Mouse (Mus musculus): Measurements from ENCODE around the gene Myom1. TPM values are rescaled to one million over a fixed set of nuclear protein-coding genes. Genes with fewer than 3 reads are reported as not detected.

Myom1 gene
- polyA plus RNA-seq, 1 experiment from 2014 or later, result 208 TPM

- Histone ChIP-seq H3K36me3 (ENCODE audit: control insufficient read depth, insufficient read depth, low read length) (peaks cover 8% of the 10 kb centered on the region; the same call in 1 of the 2 replicates), H3K27ac (ENCODE audit: low read depth, low read length) (no peak overlapping the region), H3K27me3 (ENCODE audit: control insufficient read depth, insufficient read depth, low read length) (no peaks in the 10 kb centered on the region), H3K4me1 (ENCODE audit: control insufficient read depth, insufficient read depth, low read length) (peaks cover 14% of the 10 kb centered on the region), H3K9ac (ENCODE audit: low read depth, low read length) (no peak overlapping the region), H3K4me3 (ENCODE audit: low read depth, low read length) (no peak overlapping the region), H3K4me2 (no peak overlapping the region), H3K9me3 (replicated peaks; ENCODE audit: control insufficient read depth, low read length) (no peaks in the 10 kb centered on the region)
- ATAC-seq (replicated peaks; ENCODE audit: insufficient number of reproducible peaks, low FRiP score, low TSS enrichment), result no peak
- 90% methylated on average over 4 of the region's 4 CpGs for WGBS (ENCODE audit: insufficient replicate concordance)
Measured at GRCm38 (mm10) chr17:71114282-71114681, 111.8 kb downstream of the Myom1 start.

- Histone ChIP-seq H3K4me1 (ENCODE audit: control insufficient read depth, insufficient read depth, low read length) (peaks cover 28% of the 10 kb centered on the region), H3K4me3 (ENCODE audit: low read depth, low read length) (no peak overlapping the region), H3K36me3 (ENCODE audit: control insufficient read depth, insufficient read depth, low read length) (0 out of 2 replicates have a peak, but pooled peaks cover 3% of the 10 kb centered on the region), H3K27me3 (ENCODE audit: control insufficient read depth, insufficient read depth, low read length) (no peaks in the 10 kb centered on the region), H3K9ac (ENCODE audit: low read depth, low read length) (no peak overlapping the region), H3K9me3 (replicated peaks; ENCODE audit: control insufficient read depth, low read length) (no peaks in the 10 kb centered on the region), H3K27ac (ENCODE audit: low read depth, low read length) (peak overlapping the region; percentile 78), H3K4me2 (no peak overlapping the region)
- WGBS (ENCODE audit: insufficient replicate concordance), result 77% methylated on average over 4 of the region's 4 CpGs
- no peak for ATAC-seq (replicated peaks; ENCODE audit: insufficient number of reproducible peaks, low FRiP score, low TSS enrichment)
Measured at GRCm38 (mm10) chr17:71117956-71118355, 115.5 kb downstream of the Myom1 start.

GRCm38 (mm10) chr17:71118607-71119006, 116.2 kb downstream of the Myom1 start:
- H3K9ac ChIP-seq (ENCODE audit: low read depth, low read length), result peak overlapping the region; percentile 46; the same call in 1 of the 2 replicates

GRCm38 (mm10) chr17:71120626-71121025, 118.2 kb downstream of the Myom1 start:
- 29% methylated on average over 5 of the region's 6 CpGs for WGBS (ENCODE audit: insufficient replicate concordance)
- H3K27me3 ChIP-seq (ENCODE audit: control insufficient read depth, insufficient read depth, low read length), result no peaks in the 10 kb centered on the region
- no peak overlapping the region for H3K4me3 ChIP-seq (ENCODE audit: low read depth, low read length)
- peaks cover 28% of the 10 kb centered on the region for H3K4me1 ChIP-seq (ENCODE audit: control insufficient read depth, insufficient read depth, low read length)
- no peaks in the 10 kb centered on the region; the same call in 1 of the 2 replicates for H3K36me3 ChIP-seq (ENCODE audit: control insufficient read depth, insufficient read depth, low read length)
- peak overlapping the region; percentile 31; the same call in 1 of the 2 replicates for H3K9ac ChIP-seq (ENCODE audit: low read depth, low read length)
- 0 out of 2 replicates have a peak overlapping the region, but pooled peaks have one; percentile 9 for H3K4me2 ChIP-seq
- H3K9me3 ChIP-seq (replicated peaks; ENCODE audit: control insufficient read depth, low read length), result no peaks in the 10 kb centered on the region
- H3K27ac ChIP-seq (ENCODE audit: low read depth, low read length), result peak overlapping the region; percentile 78
- ATAC-seq (replicated peaks; ENCODE audit: insufficient number of reproducible peaks, low FRiP score, low TSS enrichment), result 0 out of 2 replicates have a peak, but pooled peaks have one; percentile 41

More at GRCm38 (mm10) chr17:71118607-71119006, 116.2 kb downstream of the Myom1 start:
- H3K4me1 ChIP-seq (ENCODE audit: control insufficient read depth, insufficient read depth, low read length), result peaks cover 28% of the 10 kb centered on the region
- H3K9me3 ChIP-seq (replicated peaks; ENCODE audit: control insufficient read depth, low read length), result no peaks in the 10 kb centered on the region
- H3K4me3 ChIP-seq (ENCODE audit: low read depth, low read length), result no peak overlapping the region
- peak overlapping the region; percentile 78 for H3K27ac ChIP-seq (ENCODE audit: low read depth, low read length)
- 0 out of 2 replicates have a peak, but pooled peaks cover 3% of the 10 kb centered on the region for H3K36me3 ChIP-seq (ENCODE audit: control insufficient read depth, insufficient read depth, low read length)
- no peaks in the 10 kb centered on the region for H3K27me3 ChIP-seq (ENCODE audit: control insufficient read depth, insufficient read depth, low read length)
- 70% methylated on average over 4 of the region's 4 CpGs for WGBS (ENCODE audit: insufficient replicate concordance)
- H3K4me2 ChIP-seq, result no peak overlapping the region
- ATAC-seq (replicated peaks; ENCODE audit: insufficient number of reproducible peaks, low FRiP score, low TSS enrichment), result no peak

GRCm38 (mm10) chr17:71124061-71124670, 121.7 kb downstream of the Myom1 start:
- Histone ChIP-seq H3K4me3 (ENCODE audit: low read depth, low read length) (no peak overlapping the region), H3K4me2 (no peak overlapping the region), H3K9ac (ENCODE audit: low read depth, low read length) (no peak overlapping the region), H3K27me3 (ENCODE audit: control insufficient read depth, insufficient read depth, low read length) (no peaks in the 10 kb centered on the region), H3K27ac (ENCODE audit: low read depth, low read length) (no peak overlapping the region), H3K9me3 (replicated peaks; ENCODE audit: control insufficient read depth, low read length) (no peaks in the 10 kb centered on the region), H3K4me1 (ENCODE audit: control insufficient read depth, insufficient read depth, low read length) (peaks cover 15% of the 10 kb centered on the region), H3K36me3 (ENCODE audit: control insufficient read depth, insufficient read depth, low read length) (peaks cover 3% of the 10 kb centered on the region; the same call in 1 of the 2 replicates)
- no peak for ATAC-seq (replicated peaks; ENCODE audit: insufficient number of reproducible peaks, low FRiP score, low TSS enrichment)
- WGBS (ENCODE audit: insufficient replicate concordance), result 71% methylated on average over 8 of the region's 8 CpGs

- H3K4me3 ChIP-seq (ENCODE audit: low read depth, low read length), result no peak overlapping the region
- peaks cover 10% of the 10 kb centered on the region for H3K4me1 ChIP-seq (ENCODE audit: control insufficient read depth, insufficient read depth, low read length)
- H3K27me3 ChIP-seq (ENCODE audit: control insufficient read depth, insufficient read depth, low read length), result no peaks in the 10 kb centered on the region
- H3K9ac ChIP-seq (ENCODE audit: low read depth, low read length), result no peak overlapping the region
- no peaks in the 10 kb centered on the region for H3K9me3 ChIP-seq (replicated peaks; ENCODE audit: control insufficient read depth, low read length)
- ATAC-seq (replicated peaks; ENCODE audit: insufficient number of reproducible peaks, low FRiP score, low TSS enrichment), result no peak
- no peak overlapping the region for H3K4me2 ChIP-seq
- H3K27ac ChIP-seq (ENCODE audit: low read depth, low read length), result no peak overlapping the region
- H3K36me3 ChIP-seq (ENCODE audit: control insufficient read depth, insufficient read depth, low read length), result peaks cover 3% of the 10 kb centered on the region; the same call in 1 of the 2 replicates
- WGBS (ENCODE audit: insufficient replicate concordance), result 75% methylated on average over 1 of the region's 1 CpGs
Measured at GRCm38 (mm10) chr17:71124674-71125073, 122.2 kb downstream of the Myom1 start.

- no peak overlapping the region for H3K27ac ChIP-seq (ENCODE audit: low read depth, low read length)
- no peak for ATAC-seq (replicated peaks; ENCODE audit: insufficient number of reproducible peaks, low FRiP score, low TSS enrichment)
- no peaks in the 10 kb centered on the region for H3K27me3 ChIP-seq (ENCODE audit: control insufficient read depth, insufficient read depth, low read length)
- H3K36me3 ChIP-seq (ENCODE audit: control insufficient read depth, insufficient read depth, low read length), result peaks cover 3% of the 10 kb centered on the region; the same call in 1 of the 2 replicates
- H3K4me3 ChIP-seq (ENCODE audit: low read depth, low read length), result no peak overlapping the region
- H3K9ac ChIP-seq (ENCODE audit: low read depth, low read length), result no peak overlapping the region
- H3K4me1 ChIP-seq (ENCODE audit: control insufficient read depth, insufficient read depth, low read length), result peaks cover 6% of the 10 kb centered on the region
- no peak overlapping the region for H3K4me2 ChIP-seq
- H3K9me3 ChIP-seq (replicated peaks; ENCODE audit: control insufficient read depth, low read length), result no peaks in the 10 kb centered on the region
- 66% methylated on average over 12 of the region's 12 CpGs for WGBS (ENCODE audit: insufficient replicate concordance)
Measured at GRCm38 (mm10) chr17:71125519-71125918, 123.1 kb downstream of the Myom1 start.

- Histone ChIP-seq H3K4me3 (ENCODE audit: low read depth, low read length) (no peak overlapping the region), H3K27me3 (ENCODE audit: control insufficient read depth, insufficient read depth, low read length) (no peaks in the 10 kb centered on the region), H3K9me3 (replicated peaks; ENCODE audit: control insufficient read depth, low read length) (no peaks in the 10 kb centered on the region), H3K27ac (ENCODE audit: low read depth, low read length) (no peak overlapping the region), H3K4me1 (ENCODE audit: control insufficient read depth, insufficient read depth, low read length) (peaks cover 2% of the 10 kb centered on the region), H3K36me3 (ENCODE audit: control insufficient read depth, insufficient read depth, low read length) (peaks cover 3% of the 10 kb centered on the region; the same call in 1 of the 2 replicates), H3K9ac (ENCODE audit: low read depth, low read length) (no peak overlapping the region), H3K4me2 (no peak overlapping the region)
- ATAC-seq (replicated peaks; ENCODE audit: insufficient number of reproducible peaks, low FRiP score, low TSS enrichment), result no peak
- 81% methylated on average over 12 of the region's 12 CpGs for WGBS (ENCODE audit: insufficient replicate concordance)
Measured at GRCm38 (mm10) chr17:71126001-71126400, 123.6 kb downstream of the Myom1 start.

Data from heart, embryonic 11.5 days (tissue).